Mouse (Mus musculus): ENCODE measurements at regions not wholly inside any gene's neighbourhood (a gene's known extent, or its start where the extent isn't known, plus 50 kb on each side); places are given as distances from the start of the nearest gene placed in this dataset. TPM values are rescaled to one million over a fixed set of nuclear protein-coding genes. Genes with fewer than 3 reads are reported as not detected.

DNA sequence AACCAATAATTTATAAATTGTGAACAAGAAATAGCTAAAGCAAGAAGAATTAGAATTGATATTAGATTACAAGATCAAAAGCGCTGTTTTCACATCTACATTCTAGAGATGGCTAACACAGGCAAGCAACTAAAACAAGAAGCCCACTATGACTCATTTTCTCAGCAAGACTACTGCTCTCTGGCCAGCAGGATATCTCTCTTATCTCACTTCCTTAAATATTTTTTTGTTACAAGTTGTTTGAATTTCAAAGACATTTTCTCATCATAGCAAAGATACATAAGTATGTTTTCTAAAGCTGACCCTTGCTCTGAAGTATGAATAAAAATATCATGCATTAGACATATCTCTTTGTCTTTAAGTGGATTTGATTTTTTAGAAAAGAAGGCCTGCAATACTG is 556.2 kb downstream of the Slco4c1 start:
- no peak for TF ChIP-seq CTCF (IDR thresholded peaks at IDR 0.05; ENCODE audit: low read depth)
- Histone ChIP-seq H3K9ac (ENCODE audit: low read depth, low read length) (no peak overlapping the region), H3K9me3 (ENCODE audit: control insufficient read depth) (no peaks in the 10 kb centered on the region), H3K27ac (ENCODE audit: low read depth, low read length) (no peak overlapping the region), H3K4me2 (replicated peaks; ENCODE audit: low read depth) (no peak overlapping the region), H3K4me3 (ENCODE audit: low read depth, low read length) (no peak overlapping the region), H3K27me3 (replicated peaks; ENCODE audit: control insufficient read depth, insufficient read depth, low read length) (no peaks in the 10 kb centered on the region), H3K4me1 (replicated peaks; ENCODE audit: control insufficient read depth, insufficient read depth, low read length) (no peaks in the 10 kb centered on the region), H3K36me3 (ENCODE audit: control insufficient read depth, insufficient read depth) (no peaks in the 10 kb centered on the region)
- no peak for ATAC-seq
- 90% methylated on average over 1 of the region's 1 CpGs for WGBS

DNA sequence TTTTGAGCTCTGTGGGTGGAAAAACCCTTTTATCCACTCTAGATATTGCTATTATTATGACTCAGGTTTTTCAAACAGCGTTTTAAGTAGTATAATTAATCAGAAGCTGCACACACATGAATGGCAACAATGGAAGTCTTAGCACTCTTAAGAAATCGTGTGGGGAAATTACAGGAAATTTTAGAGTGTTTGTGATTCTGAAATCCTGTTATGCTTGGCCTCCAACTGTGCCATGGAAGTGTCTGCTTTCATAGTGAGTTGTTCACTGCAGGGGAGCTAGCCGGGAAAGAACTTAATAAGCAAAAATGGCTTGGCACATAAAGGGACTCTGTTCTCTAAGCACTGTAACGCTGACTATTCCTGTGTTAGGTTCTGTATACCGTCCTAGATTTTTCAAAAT is 570.7 kb downstream of the Slco4c1 start:
- Histone ChIP-seq H3K36me3 (ENCODE audit: control insufficient read depth, insufficient read depth) (no peaks in the 10 kb centered on the region), H3K4me1 (replicated peaks; ENCODE audit: control insufficient read depth, insufficient read depth, low read length) (no peaks in the 10 kb centered on the region), H3K27me3 (replicated peaks; ENCODE audit: control insufficient read depth, insufficient read depth, low read length) (no peaks in the 10 kb centered on the region), H3K9ac (ENCODE audit: low read depth, low read length) (no peak overlapping the region), H3K4me2 (replicated peaks; ENCODE audit: low read depth) (no peak overlapping the region), H3K27ac (ENCODE audit: low read depth, low read length) (no peak overlapping the region), H3K4me3 (ENCODE audit: low read depth, low read length) (no peak overlapping the region), H3K9me3 (ENCODE audit: control insufficient read depth) (no peaks in the 10 kb centered on the region)
- 61% methylated on average over 5 of the region's 5 CpGs for WGBS
- TF ChIP-seq CTCF (IDR thresholded peaks at IDR 0.05; ENCODE audit: low read depth): no peak
- ATAC-seq: no peak

DNA sequence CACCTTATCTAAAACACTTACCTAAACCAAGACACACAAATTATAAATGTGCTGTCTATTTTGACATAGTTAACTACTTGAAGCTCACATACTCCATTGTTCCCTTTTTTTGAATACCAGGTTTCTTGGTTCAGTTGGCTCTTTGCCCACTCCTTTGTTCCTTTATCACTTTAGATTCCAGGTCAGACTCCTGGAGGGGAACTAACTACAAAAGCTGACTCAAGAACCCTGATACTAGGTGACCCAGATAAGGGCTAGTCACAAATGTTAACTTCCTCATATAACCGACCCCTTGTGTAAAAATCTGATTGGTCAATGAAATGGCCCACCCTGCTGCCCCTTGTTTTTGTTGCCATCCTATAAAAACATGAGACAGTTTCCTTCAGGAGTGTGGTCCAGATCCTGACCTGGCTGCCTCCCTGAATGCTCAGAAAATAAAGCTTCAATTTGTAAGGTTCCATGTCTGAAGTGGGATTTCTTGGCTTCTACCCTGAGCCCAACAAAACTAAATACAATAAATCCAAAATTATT is 593.9 kb downstream of the Slco4c1 start:
- no peak for TF ChIP-seq CTCF (IDR thresholded peaks at IDR 0.05; ENCODE audit: low read depth)
- Histone ChIP-seq H3K4me2 (replicated peaks; ENCODE audit: low read depth) (no peak overlapping the region), H3K36me3 (ENCODE audit: control insufficient read depth, insufficient read depth) (no peaks in the 10 kb centered on the region), H3K9ac (ENCODE audit: low read depth, low read length) (no peak overlapping the region), H3K27me3 (replicated peaks; ENCODE audit: control insufficient read depth, insufficient read depth, low read length) (no peaks in the 10 kb centered on the region), H3K4me1 (replicated peaks; ENCODE audit: control insufficient read depth, insufficient read depth, low read length) (no peaks in the 10 kb centered on the region), H3K9me3 (ENCODE audit: control insufficient read depth) (no peaks in the 10 kb centered on the region), H3K4me3 (ENCODE audit: low read depth, low read length) (no peak overlapping the region), H3K27ac (ENCODE audit: low read depth, low read length) (no peak overlapping the region)
- no peak for ATAC-seq
- WGBS: 39% methylated on average over 1 of the region's 1 CpGs

DNA sequence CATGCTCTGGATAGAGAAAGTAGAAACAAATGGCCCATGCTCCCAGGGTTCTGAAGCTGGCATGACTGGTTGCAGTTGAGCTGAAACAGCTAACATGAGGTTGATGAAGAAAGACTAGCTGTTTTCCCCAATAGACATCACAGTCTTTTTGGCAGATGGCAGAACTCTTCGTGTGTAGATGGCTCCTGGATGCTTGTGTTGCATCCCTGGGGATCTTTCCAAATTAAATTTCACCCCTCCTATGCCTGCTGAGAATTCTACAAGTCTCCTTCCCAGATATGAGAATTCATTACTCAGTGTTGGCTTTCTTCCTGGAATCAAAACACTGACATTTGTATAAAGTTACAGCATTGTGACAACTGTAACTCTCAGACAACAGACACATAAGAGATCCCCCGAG is 595.3 kb downstream of the Slco4c1 start:
- H3K9me3 ChIP-seq (ENCODE audit: control insufficient read depth): no peaks in the 10 kb centered on the region
- no peak overlapping the region for H3K4me3 ChIP-seq (ENCODE audit: low read depth, low read length)
- TF ChIP-seq CTCF (IDR thresholded peaks at IDR 0.05; ENCODE audit: low read depth): no peak
- H3K4me2 ChIP-seq (replicated peaks; ENCODE audit: low read depth): no peak overlapping the region
- WGBS: 84% methylated on average over 2 of the region's 2 CpGs
- no peak overlapping the region for H3K27ac ChIP-seq (ENCODE audit: low read depth, low read length)
- no peaks in the 10 kb centered on the region for H3K27me3 ChIP-seq (replicated peaks; ENCODE audit: control insufficient read depth, insufficient read depth, low read length)
- ATAC-seq: no peak
- H3K36me3 ChIP-seq (ENCODE audit: control insufficient read depth, insufficient read depth): no peaks in the 10 kb centered on the region
- no peaks in the 10 kb centered on the region for H3K4me1 ChIP-seq (replicated peaks; ENCODE audit: control insufficient read depth, insufficient read depth, low read length)
- no peak overlapping the region for H3K9ac ChIP-seq (ENCODE audit: low read depth, low read length)

Small RNA genes lying in the stretch of these regions (microRNA-seq; reads per million reads assigned to microRNA genes)
- not detected for gene Gm22917

All from intestine, postnatal 0 days (tissue).